Mouse (Mus musculus) brain, adult 2 months (tissue): Measurements from ENCODE around the gene Foxo1.

ENCODE experiments used
- DNase-seq: peaks from one replicate; pipeline ENCODE4 v3.0.0; 2011; ENCODE audit warnings: low read depth, low spot score

Gene Foxo1

GRCm38 (mm10) chr3:52268487-52268736, 276 bp downstream of the Foxo1 start:
- DNase-seq: no peak

DNA sequence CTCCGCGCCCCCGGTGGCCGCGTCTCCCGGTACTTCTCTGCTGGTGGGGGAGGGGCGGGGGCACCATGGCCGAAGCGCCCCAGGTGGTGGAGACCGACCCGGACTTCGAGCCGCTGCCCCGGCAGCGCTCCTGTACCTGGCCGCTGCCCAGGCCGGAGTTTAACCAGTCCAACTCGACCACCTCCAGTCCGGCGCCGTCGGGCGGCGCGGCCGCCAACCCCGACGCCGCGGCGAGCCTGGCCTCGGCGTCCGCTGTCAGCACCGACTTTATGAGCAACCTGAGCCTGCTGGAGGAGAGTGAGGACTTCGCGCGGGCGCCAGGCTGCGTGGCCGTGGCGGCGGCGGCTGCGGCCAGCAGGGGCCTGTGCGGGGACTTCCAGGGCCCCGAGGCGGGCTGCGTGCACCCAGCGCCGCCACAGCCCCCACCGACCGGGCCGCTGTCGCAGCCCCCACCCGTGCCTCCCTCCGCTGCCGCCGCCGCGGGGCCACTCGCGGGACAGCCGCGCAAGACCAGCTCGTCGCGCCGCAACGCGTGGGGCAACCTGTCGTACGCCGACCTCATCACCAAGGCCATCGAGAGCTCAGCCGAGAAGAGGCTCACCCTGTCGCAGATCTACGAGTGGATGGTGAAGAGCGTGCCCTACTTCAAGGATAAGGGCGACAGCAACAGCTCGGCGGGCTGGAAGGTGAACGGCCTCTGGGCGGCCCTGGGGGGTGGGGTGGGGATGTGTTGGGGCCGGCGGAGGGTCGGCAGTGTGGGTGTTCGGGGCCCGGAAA, 789 bp downstream of the Foxo1 start:
- DNase-seq: peak; percentile 39

DNA sequence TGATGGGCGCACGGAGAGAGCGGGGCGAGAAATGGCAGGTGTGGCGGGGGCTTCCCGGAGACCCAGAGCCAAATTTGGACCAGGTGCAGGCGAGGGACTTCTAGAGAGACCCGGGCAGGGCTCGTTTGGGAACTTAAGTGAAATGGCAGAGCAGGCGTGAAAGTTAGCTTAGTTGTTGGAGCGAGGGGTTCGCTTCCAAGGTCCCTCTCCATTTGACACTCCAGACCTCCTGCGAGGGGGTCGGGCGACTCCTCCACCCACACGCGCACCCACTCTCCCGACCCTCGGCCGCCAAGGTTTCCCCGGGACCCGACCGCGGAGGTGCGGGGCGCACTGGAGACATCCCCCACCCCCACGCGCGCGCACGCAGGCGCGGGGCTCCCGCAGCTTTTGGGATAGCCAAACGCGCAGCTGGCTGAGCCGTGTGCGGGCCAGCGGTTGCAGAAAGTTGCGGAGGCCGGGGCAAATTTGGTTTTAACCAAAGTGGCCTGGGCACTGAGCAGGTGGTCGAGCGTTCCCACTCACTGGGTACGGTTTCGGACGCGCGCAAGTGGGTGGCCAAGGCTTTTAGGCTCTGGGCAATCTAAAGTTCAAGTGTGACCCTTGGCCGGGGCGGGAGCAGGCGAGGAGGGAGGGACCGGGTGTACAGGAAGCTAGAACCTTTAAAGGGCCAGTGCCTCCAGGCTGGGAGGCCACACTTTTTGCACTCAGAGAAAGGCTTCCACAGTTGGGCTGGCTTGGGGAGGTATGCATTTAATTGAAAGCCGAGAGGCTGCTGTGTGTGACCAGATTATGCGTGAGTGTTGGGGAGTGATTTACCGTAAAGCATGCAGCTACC, 1.6 kb downstream of the Foxo1 start:
- DNase-seq: peak; percentile 60

- DNase-seq: no peak
These were observed 2.4 kb downstream of the Foxo1 start for GRCm38 (mm10) chr3:52270511-52270910.

DNA sequence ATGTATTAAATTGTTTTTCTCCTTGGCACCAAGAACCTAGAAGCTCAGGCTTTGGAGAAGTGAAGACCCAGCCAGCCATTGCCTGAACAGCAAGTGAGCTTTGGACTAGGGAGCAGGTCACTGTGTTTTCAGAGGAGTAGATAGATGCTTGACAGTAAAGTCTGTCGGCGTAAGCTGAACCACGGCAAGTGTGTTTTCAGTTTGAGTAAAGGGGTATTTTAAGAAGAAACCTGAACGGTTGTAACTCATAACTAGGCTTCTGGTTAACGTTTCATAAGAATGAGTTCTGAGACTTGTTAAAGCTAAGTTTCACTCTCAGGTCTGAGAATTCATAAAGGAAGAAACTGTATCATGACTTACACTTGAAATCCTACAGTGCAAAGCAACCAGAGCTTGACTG, 3.2 kb downstream of the Foxo1 start:
- no peak for DNase-seq

GRCm38 (mm10) chr3:52272376-52272865, 4.3 kb downstream of the Foxo1 start:
- no peak for DNase-seq

DNA sequence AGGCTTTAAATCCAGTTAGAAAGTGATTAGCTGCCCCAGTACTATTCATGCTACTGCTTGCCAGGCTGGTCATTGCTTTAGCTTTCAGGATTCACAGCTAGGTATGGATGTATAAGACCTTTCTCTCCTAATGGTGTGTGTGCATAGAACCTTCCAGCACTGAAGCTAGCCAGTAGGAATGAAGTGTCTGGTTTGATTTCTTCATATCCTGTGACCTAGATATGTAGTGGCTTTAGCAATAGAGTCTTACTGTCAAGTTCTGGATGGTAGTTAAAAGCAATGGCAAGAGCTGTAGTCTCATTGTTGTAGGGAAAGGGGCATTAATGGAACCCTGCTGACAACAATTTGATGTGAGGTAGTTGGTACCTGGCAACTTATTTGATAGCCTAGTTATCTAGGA, 6.3 kb downstream of the Foxo1 start:
- no peak for DNase-seq

DNA sequence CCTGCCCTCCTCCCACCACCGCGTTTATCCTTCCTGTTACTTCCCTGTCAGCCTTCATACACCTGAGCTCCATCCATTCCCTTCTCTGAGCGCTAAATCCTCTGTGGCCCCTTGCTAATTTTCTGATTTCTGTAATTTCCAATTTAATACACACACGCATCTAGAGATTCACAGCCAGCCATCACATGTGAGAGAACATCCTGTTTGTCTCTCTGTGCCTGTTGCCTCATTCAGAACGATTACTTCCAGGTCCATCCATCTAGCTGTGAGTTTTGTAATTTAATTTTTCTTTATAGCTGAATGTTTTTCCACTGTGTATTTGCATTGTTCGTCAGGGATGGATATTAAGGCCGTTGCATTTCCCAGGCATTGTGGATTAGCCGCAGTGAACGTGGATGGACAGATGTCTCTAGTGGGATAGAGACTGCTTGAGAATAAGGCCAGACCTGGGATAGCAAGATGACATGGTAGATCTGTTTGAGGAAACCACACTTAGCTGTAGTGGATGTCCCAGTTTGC, 7.0 kb downstream of the Foxo1 start:
- no peak for DNase-seq

GRCm38 (mm10) chr3:52280681-52281080, 12.5 kb downstream of the Foxo1 start:
- DNase-seq: no peak

DNA sequence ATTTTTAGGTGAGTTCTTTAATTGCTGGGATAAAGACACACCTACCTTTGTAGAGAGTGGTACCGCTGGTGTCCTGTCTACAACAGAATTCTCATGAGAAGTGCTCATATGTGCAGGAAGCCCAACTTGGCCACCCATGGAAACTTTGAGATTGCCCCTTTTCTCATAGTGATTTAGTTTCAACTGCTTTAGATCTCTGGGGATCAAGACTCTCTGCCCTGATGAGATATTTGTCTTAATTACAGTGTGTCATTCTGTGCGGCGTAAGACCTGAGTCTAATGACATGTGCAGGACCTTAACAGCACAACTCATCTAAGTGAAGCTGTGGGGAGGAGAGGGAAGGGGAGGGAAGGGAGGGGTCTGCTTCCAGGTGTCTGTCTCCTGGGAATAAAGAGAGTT, 13.7 kb downstream of the Foxo1 start:
- no peak for DNase-seq

DNA sequence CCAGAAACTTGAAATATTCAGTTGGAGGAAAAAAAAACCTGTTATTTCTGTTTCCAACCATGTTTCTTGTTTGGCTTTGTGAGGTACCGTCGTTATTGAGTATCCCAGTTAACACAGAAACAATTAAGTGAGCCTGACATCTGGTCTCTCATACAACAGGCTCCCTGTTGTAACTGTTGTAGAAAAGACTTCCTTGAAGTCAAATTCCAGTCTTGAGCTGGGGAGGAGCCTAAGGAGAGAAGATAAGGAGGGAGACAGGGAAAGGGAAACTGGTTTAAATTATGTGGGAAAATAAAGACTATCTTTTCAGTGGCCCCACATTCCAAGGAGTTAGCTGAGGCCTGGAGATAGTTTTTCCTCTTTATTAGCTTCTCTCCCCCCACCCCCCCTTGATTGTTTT, 14.2 kb downstream of the Foxo1 start:
- DNase-seq: no peak

DNA sequence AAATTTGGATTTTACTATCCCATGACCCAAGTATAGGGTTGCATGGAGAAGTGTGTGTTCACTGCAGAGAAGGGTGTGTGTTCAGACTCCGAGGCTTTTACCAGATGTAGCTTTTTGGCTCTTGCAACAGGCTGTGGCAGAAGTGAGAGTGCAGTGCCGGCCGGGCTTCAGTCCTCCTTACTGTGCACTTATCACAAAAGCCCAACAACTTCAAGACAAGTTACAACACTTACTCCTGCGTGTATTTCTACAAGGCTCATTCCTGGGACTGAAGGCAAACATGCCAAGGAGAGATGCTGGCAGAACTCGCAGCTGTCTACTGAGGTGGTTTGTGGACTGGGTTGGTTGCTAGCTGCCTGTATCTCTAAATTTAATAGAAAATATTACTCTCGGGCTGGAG, 15.4 kb downstream of the Foxo1 start:
- DNase-seq: no peak

GRCm38 (mm10) chr3:52290811-52291210, 22.7 kb downstream of the Foxo1 start:
- no peak for DNase-seq

DNA sequence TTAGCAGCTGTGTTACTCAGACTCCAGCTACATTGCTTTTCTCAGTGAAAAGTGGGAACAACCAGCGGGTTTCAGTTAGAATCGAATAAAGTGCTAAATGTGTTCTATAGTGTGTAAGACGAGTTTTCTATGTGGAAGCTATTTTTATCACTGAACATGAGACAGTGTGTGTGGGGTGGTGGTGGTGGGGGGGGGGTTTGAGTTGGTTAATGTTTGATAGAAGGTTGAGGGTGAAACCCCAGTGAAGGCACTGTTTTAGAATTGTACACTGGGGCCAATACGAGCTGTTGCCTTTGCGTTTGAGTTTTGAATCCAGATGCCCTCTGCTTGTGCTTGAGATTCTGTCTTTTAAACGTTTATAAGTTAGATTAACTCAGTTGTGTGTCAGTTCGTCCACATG, 24.4 kb downstream of the Foxo1 start:
- DNase-seq: no peak

GRCm38 (mm10) chr3:52293946-52294345, 25.8 kb downstream of the Foxo1 start:
- DNase-seq: no peak

- peak; percentile 59 for DNase-seq
These were observed 27.6 kb downstream of the Foxo1 start for GRCm38 (mm10) chr3:52295688-52296087.

GRCm38 (mm10) chr3:52296224-52296760, 28.2 kb downstream of the Foxo1 start:
- DNase-seq: no peak

- DNase-seq: peak; percentile 40
These were observed 29.3 kb downstream of the Foxo1 start for GRCm38 (mm10) chr3:52297291-52298018.

- DNase-seq: no peak
These were observed 30.5 kb downstream of the Foxo1 start for GRCm38 (mm10) chr3:52298683-52299082.

DNA sequence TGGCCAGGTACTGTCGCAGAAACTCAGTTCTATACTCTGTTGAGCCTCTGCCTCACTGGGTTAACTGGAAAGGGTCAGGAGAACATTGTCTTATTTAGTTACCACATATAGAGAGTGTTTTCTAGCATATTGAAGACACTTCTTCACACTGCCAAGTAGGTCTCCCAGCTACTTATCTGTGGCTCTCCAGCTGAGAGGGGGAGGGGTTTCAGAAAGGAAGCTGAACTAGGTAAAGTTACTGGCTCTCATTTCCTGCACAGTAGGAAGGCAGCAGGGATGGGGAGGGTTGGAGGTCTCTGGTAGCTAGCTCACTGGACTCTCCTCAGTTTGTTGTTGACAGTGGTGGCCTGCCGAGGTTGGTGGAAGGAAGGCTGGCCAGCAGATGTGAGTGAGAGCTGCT, 31.2 kb downstream of the Foxo1 start:
- no peak for DNase-seq

DNA sequence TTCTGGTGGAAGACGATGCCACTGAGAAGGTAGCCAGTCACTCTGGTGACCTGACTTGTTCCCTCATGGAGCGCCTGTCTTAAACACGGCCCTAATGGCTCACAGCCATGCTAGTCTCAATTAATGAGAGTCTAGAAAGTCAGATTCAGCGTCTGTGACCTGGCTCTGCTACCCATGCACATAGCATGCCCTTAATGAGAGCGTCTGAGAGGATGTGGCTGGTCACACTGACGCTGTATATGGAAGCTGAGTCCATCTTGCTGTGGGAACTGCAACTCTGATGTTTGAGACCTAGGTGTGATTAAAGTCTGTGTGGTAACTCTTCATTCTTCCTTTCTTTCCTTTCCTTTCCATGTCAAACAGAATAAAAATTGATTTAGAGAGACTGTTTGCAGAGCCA, 32.4 kb downstream of the Foxo1 start:
- DNase-seq: no peak

GRCm38 (mm10) chr3:52303301-52303700, 35.2 kb downstream of the Foxo1 start:
- DNase-seq: peak; percentile 64
